Mouse (Mus musculus) embryonic fibroblast, embryonic 13.5 days (primary cell): ENCODE measurements around the gene Patl1.

Experiments
- CTCF ChIP-seq: IDR thresholded peaks from 2 replicates; pipeline ENCODE4 v1.5.1; 2011; ENCODE audit warnings: mild to moderate bottlenecking, control low read depth, low read length, moderate library complexity, borderline replicate concordance; ENCODE audit not compliant: insufficient read depth
- POLR2A ChIP-seq: IDR thresholded peaks from 2 replicates; pipeline ENCODE4 v1.6.1; 2011; ENCODE audit warnings: low read depth, mild to moderate bottlenecking, control low read depth, low read length, moderate library complexity

DNA sequence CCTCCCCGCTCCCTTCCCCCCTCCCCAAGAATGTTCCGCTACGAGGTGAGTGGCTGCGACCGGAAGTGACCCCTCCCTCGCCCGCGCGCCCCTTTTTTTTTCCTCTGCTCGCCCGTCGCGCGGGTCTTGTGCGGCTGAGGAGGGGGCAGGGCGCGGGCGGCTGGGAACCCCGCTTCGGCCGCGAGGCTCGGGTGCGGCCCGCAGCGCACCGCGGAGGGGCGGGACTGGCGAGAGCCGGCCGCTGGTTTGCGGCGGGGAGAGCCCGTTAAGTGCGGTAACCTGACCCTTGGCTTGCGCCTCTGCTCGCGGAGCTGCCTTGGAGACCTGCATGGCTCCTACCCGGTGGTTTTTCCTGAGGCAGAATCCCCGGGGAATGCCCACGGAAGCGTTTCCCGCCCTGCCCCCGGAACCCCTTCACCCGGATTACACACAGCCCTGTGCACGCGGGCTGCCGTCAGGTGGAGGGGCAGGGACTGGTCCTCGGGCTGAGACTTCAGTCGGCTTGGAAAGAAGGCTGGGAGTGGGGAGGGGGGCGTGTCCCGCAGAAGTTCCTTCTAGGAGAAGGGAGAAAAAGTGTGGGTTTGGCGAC is 428 bp downstream of the Patl1 start:
- TF ChIP-seq CTCF: no peak
- TF ChIP-seq POLR2A: 0 out of 2 replicates have a peak, but pooled peaks have one; percentile 19
